Mouse (Mus musculus) bone marrow macrophage, adult 2 months (primary cell): ENCODE results near the gene Gm20219. TPM values are rescaled to one million over a fixed set of nuclear protein-coding genes. Genes with fewer than 3 reads are reported as not detected.
"Not testable (repeated sequence)": the region's sequence is repeated elsewhere in the genome, so short reads cannot be mapped to it uniquely, and the experiment has no call there.

Source experiments
- H3K27ac ChIP-seq: 2 replicates; pipeline ENCODE4 v1.5.1; 2012; ENCODE audit warnings: low read depth, low read length; ENCODE audit not compliant: insufficient read depth
- H3K4me1 ChIP-seq: 2 replicates; pipeline ENCODE4 v1.6.1; 2012; ENCODE audit warnings: low read length; ENCODE audit not compliant: control insufficient read depth, insufficient read depth
- H3K4me3 ChIP-seq: 2 replicates; pipeline ENCODE4 v1.5.1; 2012; ENCODE audit warnings: mild to moderate bottlenecking, low read length, moderate library complexity; ENCODE audit not compliant: insufficient read depth
- CTCF ChIP-seq: IDR thresholded peaks from 2 replicates; pipeline ENCODE4 v1.5.1; 2012; ENCODE audit warnings: low read depth, mild to moderate bottlenecking, low read length, moderate library complexity
- POLR2A ChIP-seq: IDR thresholded peaks from 2 replicates; pipeline ENCODE4 v1.6.1; 2012; ENCODE audit warnings: mild to moderate bottlenecking, low read depth, low read length, borderline replicate concordance
- polyA plus RNA-seq: library from polyadenylated mRNA; stranded (reverse); fragments of >200 nt; gene quantifications from 2 replicates; pipeline ENCODE4 v1.2.4, GENCODE M21; 2012; ENCODE audit not compliant: missing spikeins, insufficient read depth, insufficient read length

Gene Gm20219
- polyA plus RNA-seq, 1 experiment: 1.6 TPM

DNA sequence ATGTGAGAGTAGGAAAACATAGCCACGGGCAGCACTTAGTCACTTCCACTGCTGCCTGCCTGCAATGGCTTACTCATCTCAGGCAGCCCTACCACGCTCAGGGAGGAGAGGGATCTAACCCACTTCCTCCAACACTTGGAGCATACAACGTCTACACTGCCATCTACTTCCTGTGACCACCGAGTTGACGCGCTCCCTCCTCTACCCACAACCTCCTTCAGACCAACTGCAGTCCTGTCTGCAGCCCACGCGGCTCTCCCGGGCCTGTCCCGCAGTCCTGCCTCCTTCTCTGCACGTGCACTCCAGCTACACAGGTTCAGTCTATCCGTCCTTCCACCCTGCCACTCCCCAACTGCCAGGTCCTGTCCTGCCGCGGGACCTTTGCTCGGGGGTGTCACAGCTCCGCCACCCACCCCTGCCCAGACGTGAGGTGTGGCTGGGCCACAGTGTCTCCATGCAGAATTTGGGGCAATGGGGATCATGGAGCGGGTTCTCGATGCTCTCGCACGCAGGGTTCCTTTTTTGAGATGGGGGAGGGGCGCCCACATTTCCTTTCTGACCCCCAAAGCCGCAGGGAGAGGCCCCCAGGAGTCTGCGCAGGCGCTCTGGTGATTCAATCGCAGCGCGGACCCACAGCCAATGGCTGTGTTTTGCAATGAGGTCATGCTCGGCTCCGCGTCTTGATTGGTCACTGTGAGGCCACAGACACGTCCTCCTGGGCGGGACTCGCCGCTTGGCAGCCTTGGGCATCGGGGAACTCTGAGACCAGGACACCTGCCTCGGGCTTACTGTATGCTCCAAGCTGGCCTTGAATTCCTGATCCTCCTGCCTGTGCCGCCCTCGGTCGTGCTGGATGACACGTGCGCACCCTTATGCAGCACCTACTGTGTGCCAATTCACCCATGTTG is 46.8 kb downstream of the Gm20219 start:
- Histone ChIP-seq H3K27ac (peak overlapping the region; percentile 79), H3K4me1 (peaks cover 9% of the 10 kb centered on the region), H3K4me3 (peak overlapping the region; percentile 61)
- no peak for TF ChIP-seq POLR2A
- TF ChIP-seq CTCF: no peak

DNA sequence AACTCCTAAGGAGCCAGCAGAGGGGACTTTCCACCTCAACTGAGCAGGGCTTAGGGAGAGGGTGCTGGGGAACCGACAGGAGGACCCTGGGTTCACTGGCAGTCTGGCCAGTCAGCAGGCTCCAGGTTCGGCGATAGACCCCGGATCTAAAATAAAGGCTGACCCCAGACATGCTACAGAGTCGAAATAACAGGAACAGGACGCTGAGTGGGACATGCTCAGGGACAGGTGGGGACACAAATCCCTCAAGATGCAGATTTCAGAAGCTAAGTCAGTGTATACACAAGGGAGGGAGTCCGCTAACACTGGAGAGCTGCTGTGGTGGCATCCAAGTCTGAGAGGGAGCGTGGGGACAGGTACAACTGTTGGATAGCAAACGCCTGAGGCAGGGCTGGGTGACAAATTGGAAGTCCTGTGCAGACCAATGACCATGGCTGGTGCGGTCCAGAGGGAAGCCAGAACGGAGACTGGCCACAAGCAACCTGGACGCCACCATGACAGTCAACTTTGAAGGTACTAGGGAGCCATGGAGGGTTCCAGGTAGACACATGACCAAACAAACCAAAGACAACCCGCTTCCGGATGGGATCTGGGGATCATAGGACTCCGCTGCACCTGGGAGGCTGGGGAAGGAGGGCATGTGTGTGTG is 47.6 kb downstream of the Gm20219 start:
- peak overlapping the region; percentile 61 for H3K4me3 ChIP-seq
- TF ChIP-seq CTCF (no peak), POLR2A (no peak)
- H3K27ac ChIP-seq: peak overlapping the region; percentile 79
- peaks cover 9% of the 10 kb centered on the region for H3K4me1 ChIP-seq

- H3K4me3 ChIP-seq: no peak overlapping the region
- H3K4me1 ChIP-seq: peaks cover 9% of the 10 kb centered on the region
- TF ChIP-seq CTCF (no peak), POLR2A (no peak)
- no peak overlapping the region for H3K27ac ChIP-seq
Observed at GRCm38 (mm10) chr17:56505401-56505800, 48.8 kb downstream of the Gm20219 start.

DNA sequence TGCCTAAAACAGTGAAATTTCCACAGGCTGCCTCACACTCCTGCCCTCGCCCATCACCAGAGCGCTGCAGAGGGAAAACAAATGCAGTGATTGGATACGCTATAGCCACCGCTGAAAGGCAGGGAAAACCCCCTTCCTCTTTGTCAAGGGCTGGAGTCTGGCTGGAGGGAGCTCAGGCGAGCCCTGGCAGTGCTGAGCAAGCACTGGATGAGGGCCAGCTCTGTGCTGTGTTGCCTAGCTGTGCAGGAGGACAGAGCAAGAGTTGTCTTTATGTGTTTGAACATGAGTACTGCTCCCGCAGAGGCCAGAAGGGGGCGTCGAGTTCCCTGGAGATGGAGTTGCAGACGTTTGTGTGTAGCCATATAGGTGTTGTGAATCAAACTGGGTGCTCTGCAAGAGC is 51.7 kb downstream of the Gm20219 start:
- H3K4me1 ChIP-seq: no peaks in the 10 kb centered on the region
- TF ChIP-seq CTCF: 0 out of 2 replicates have a peak, but pooled peaks have one; percentile 11
- no peak for TF ChIP-seq POLR2A
- no peak overlapping the region for H3K27ac ChIP-seq
- no peak overlapping the region for H3K4me3 ChIP-seq

GRCm38 (mm10) chr17:56501635-56502400 is 52.4 kb downstream of the Gm20219 start:
- H3K4me3 ChIP-seq, H3K27ac ChIP-seq, H3K4me1 ChIP-seq: not testable (repeated sequence)

Other genes with a start within 250 kb of the Gm20219 start
- 13.2 and 17.3 TPM in 2 replicates for gene Kdm4b, start 228.3 kb downstream of the Gm20219 start, polyA plus RNA-seq
- 75.2 and 77.2 TPM in 2 replicates for gene Ptprs, start 77.9 kb downstream of the Gm20219 start, polyA plus RNA-seq
- gene Znrf4, start 42.0 kb downstream of the Gm20219 start, polyA plus RNA-seq: not detected in 2 replicates
- gene Safb2, start 30.2 kb upstream of the Gm20219 start, polyA plus RNA-seq: 164 and 176 TPM in 2 replicates
- 73.7 and 75.6 TPM in 2 replicates for gene Safb, start 30.4 kb upstream of the Gm20219 start, polyA plus RNA-seq
- 80.8 and 87.4 TPM in 2 replicates for gene 2410015M20Rik, start 55.4 kb upstream of the Gm20219 start, polyA plus RNA-seq
- 507 and 564 TPM in 2 replicates for gene Rpl36, start 59.0 kb upstream of the Gm20219 start, polyA plus RNA-seq
- 29.6 and 29.9 TPM in 2 replicates for gene Lonp1, start 72.5 kb upstream of the Gm20219 start, polyA plus RNA-seq
- not detected in 2 replicates for gene Catsperd, start 73.8 kb upstream of the Gm20219 start, polyA plus RNA-seq
- gene Ranbp3, start 118.9 kb upstream of the Gm20219 start, polyA plus RNA-seq: 36.9 and 38.5 TPM in 2 replicates
- gene Ndufa11, start 163.4 kb upstream of the Gm20219 start, polyA plus RNA-seq: 75.1 and 96.1 TPM in 2 replicates
- 11.0 and 13.7 TPM in 2 replicates for gene Vmac, start 163.6 kb upstream of the Gm20219 start, polyA plus RNA-seq
- gene Nrtn, start 203.1 kb upstream of the Gm20219 start, polyA plus RNA-seq: 0.55 and 0.80 TPM in 2 replicates
- gene Dus3l, start 210.4 kb upstream of the Gm20219 start, polyA plus RNA-seq: 21.4 and 24.9 TPM in 2 replicates
- gene Prr22, start 215.9 kb upstream of the Gm20219 start, polyA plus RNA-seq: not detected in 2 replicates